Mouse (Mus musculus): Measurements from ENCODE around the gene Arid5b. TPM values are rescaled to one million over a fixed set of nuclear protein-coding genes. Genes with fewer than 3 reads are reported as not detected.

The Arid5b gene
- polyA plus RNA-seq, 1 experiment, result 8.6 TPM

GRCm38 (mm10) chr10:68097821-68098675 lies 180.5 kb downstream of the Arid5b start:
- peaks cover 23% of the 10 kb centered on the region for H3K36me3 ChIP-seq (ENCODE audit: control insufficient read depth, insufficient read depth, low read length)
- WGBS, result 88% methylated on average over 19 of the region's 19 CpGs
- DNase-seq, result no peak
- no peaks in the 10 kb centered on the region for H3K27me3 ChIP-seq (replicated peaks; ENCODE audit: control insufficient read depth, insufficient read depth, low read length)
- no peak for TF ChIP-seq POLR2A (IDR thresholded peaks at IDR 0.05; ENCODE audit: low read depth, low read length)
- no peak overlapping the region for H3K4me3 ChIP-seq (ENCODE audit: insufficient read depth, low read depth, low read length)
- H3K4me1 ChIP-seq (ENCODE audit: control insufficient read depth, insufficient read depth, low read length), result no peaks in the 10 kb centered on the region; the same call in 1 of the 2 replicates
- no peak overlapping the region for H3K27ac ChIP-seq (ENCODE audit: insufficient read depth, low read depth, low read length)

GRCm38 (mm10) chr10:68096395-68096794 lies 182.1 kb downstream of the Arid5b start:
- no peak for DNase-seq

GRCm38 (mm10) chr10:68095136-68095535 lies 183.4 kb downstream of the Arid5b start:
- DNase-seq, result no peak
- Histone ChIP-seq H3K4me1 (ENCODE audit: control insufficient read depth, insufficient read depth, low read length) (0 out of 2 replicates have a peak, but pooled peaks cover 8% of the 10 kb centered on the region), H3K27ac (ENCODE audit: insufficient read depth, low read depth, low read length) (no peak overlapping the region), H3K27me3 (replicated peaks; ENCODE audit: control insufficient read depth, insufficient read depth, low read length) (no peaks in the 10 kb centered on the region), H3K36me3 (ENCODE audit: control insufficient read depth, insufficient read depth, low read length) (peaks cover 20% of the 10 kb centered on the region), H3K4me3 (ENCODE audit: insufficient read depth, low read depth, low read length) (no peak overlapping the region)
- WGBS, result 94% methylated on average over 2 of the region's 2 CpGs
- TF ChIP-seq POLR2A (IDR thresholded peaks at IDR 0.05; ENCODE audit: low read depth, low read length) (no peak), CTCF (conservative IDR thresholded peaks at IDR 0.05; ENCODE audit: insufficient read depth, insufficient read length, low read depth, low read length) (no peak)

More at GRCm38 (mm10) chr10:68096395-68096794, 182.1 kb downstream of the Arid5b start:
- TF ChIP-seq POLR2A (IDR thresholded peaks at IDR 0.05; ENCODE audit: low read depth, low read length), result no peak
- no peak for TF ChIP-seq CTCF (conservative IDR thresholded peaks at IDR 0.05; ENCODE audit: insufficient read depth, insufficient read length, low read depth, low read length)
- Histone ChIP-seq H3K4me1 (ENCODE audit: control insufficient read depth, insufficient read depth, low read length) (0 out of 2 replicates have a peak, but pooled peaks cover 2% of the 10 kb centered on the region), H3K4me3 (ENCODE audit: insufficient read depth, low read depth, low read length) (no peak overlapping the region), H3K27me3 (replicated peaks; ENCODE audit: control insufficient read depth, insufficient read depth, low read length) (no peaks in the 10 kb centered on the region), H3K27ac (ENCODE audit: insufficient read depth, low read depth, low read length) (no peak overlapping the region), H3K36me3 (ENCODE audit: control insufficient read depth, insufficient read depth, low read length) (peaks cover 23% of the 10 kb centered on the region)
- WGBS, result 94% methylated on average over 12 of the region's 12 CpGs

- H3K36me3 ChIP-seq (ENCODE audit: control insufficient read depth, insufficient read depth, low read length), result peaks cover 16% of the 10 kb centered on the region
- H3K27me3 ChIP-seq (replicated peaks; ENCODE audit: control insufficient read depth, insufficient read depth, low read length), result no peaks in the 10 kb centered on the region
- H3K27ac ChIP-seq (ENCODE audit: insufficient read depth, low read depth, low read length), result no peak overlapping the region
- WGBS, result 78% methylated on average over 3 of the region's 3 CpGs
- DNase-seq, result no peak
- H3K4me3 ChIP-seq (ENCODE audit: insufficient read depth, low read depth, low read length), result no peak overlapping the region
- 0 out of 2 replicates have a peak, but pooled peaks cover 11% of the 10 kb centered on the region for H3K4me1 ChIP-seq (ENCODE audit: control insufficient read depth, insufficient read depth, low read length)
- TF ChIP-seq CTCF (conservative IDR thresholded peaks at IDR 0.05; ENCODE audit: insufficient read depth, insufficient read length, low read depth, low read length) (no peak), POLR2A (IDR thresholded peaks at IDR 0.05; ENCODE audit: low read depth, low read length) (no peak)
Measured at GRCm38 (mm10) chr10:68093496-68093895, 185.0 kb downstream of the Arid5b start.

GRCm38 (mm10) chr10:68091840-68092239 lies 186.7 kb downstream of the Arid5b start:
- no peak overlapping the region for H3K4me3 ChIP-seq (ENCODE audit: insufficient read depth, low read depth, low read length)
- no peak for DNase-seq
- 0 out of 2 replicates have a peak, but pooled peaks cover 11% of the 10 kb centered on the region for H3K4me1 ChIP-seq (ENCODE audit: control insufficient read depth, insufficient read depth, low read length)
- no peaks in the 10 kb centered on the region for H3K27me3 ChIP-seq (replicated peaks; ENCODE audit: control insufficient read depth, insufficient read depth, low read length)
- peaks cover 2% of the 10 kb centered on the region for H3K36me3 ChIP-seq (ENCODE audit: control insufficient read depth, insufficient read depth, low read length)
- no peak overlapping the region for H3K27ac ChIP-seq (ENCODE audit: insufficient read depth, low read depth, low read length)
- no peak for TF ChIP-seq CTCF (conservative IDR thresholded peaks at IDR 0.05; ENCODE audit: insufficient read depth, insufficient read length, low read depth, low read length)
- no peak for TF ChIP-seq POLR2A (IDR thresholded peaks at IDR 0.05; ENCODE audit: low read depth, low read length)
- WGBS, result 43% methylated on average over 4 of the region's 4 CpGs

GRCm38 (mm10) chr10:68091011-68091410 lies 187.5 kb downstream of the Arid5b start:
- no peaks in the 10 kb centered on the region for H3K27me3 ChIP-seq (replicated peaks; ENCODE audit: control insufficient read depth, insufficient read depth, low read length)
- peaks cover 2% of the 10 kb centered on the region for H3K36me3 ChIP-seq (ENCODE audit: control insufficient read depth, insufficient read depth, low read length)
- TF ChIP-seq CTCF (conservative IDR thresholded peaks at IDR 0.05; ENCODE audit: insufficient read depth, insufficient read length, low read depth, low read length) (no peak), POLR2A (IDR thresholded peaks at IDR 0.05; ENCODE audit: low read depth, low read length) (no peak)
- H3K4me1 ChIP-seq (ENCODE audit: control insufficient read depth, insufficient read depth, low read length), result 0 out of 2 replicates have a peak, but pooled peaks cover 11% of the 10 kb centered on the region
- no peak overlapping the region for H3K4me3 ChIP-seq (ENCODE audit: insufficient read depth, low read depth, low read length)
- DNase-seq, result no peak
- WGBS, result 49% methylated on average over 11 of the region's 11 CpGs
- H3K27ac ChIP-seq (ENCODE audit: insufficient read depth, low read depth, low read length), result no peak overlapping the region; the same call in 1 of the 2 replicates

- Histone ChIP-seq H3K27ac (ENCODE audit: insufficient read depth, low read depth, low read length) (no peak overlapping the region; the same call in 1 of the 2 replicates), H3K4me3 (ENCODE audit: insufficient read depth, low read depth, low read length) (no peak overlapping the region), H3K36me3 (ENCODE audit: control insufficient read depth, insufficient read depth, low read length) (peaks cover 2% of the 10 kb centered on the region), H3K27me3 (replicated peaks; ENCODE audit: control insufficient read depth, insufficient read depth, low read length) (no peaks in the 10 kb centered on the region), H3K4me1 (ENCODE audit: control insufficient read depth, insufficient read depth, low read length) (0 out of 2 replicates have a peak, but pooled peaks cover 11% of the 10 kb centered on the region)
- DNase-seq, result no peak
- TF ChIP-seq POLR2A (IDR thresholded peaks at IDR 0.05; ENCODE audit: low read depth, low read length) (no peak), CTCF (conservative IDR thresholded peaks at IDR 0.05; ENCODE audit: insufficient read depth, insufficient read length, low read depth, low read length) (no peak)
- WGBS, result 39% methylated on average over 3 of the region's 3 CpGs
Measured at GRCm38 (mm10) chr10:68090544-68090943, 188.0 kb downstream of the Arid5b start.

Measured in kidney, adult 2 months (tissue).